Mouse (Mus musculus): ENCODE results near the gene Cpne5. TPM values are rescaled to one million over a fixed set of nuclear protein-coding genes. Genes with fewer than 3 reads are reported as not detected.

Cpne5 gene
- polyA plus RNA-seq, 1 experiment from 2014 or later: 15.0 TPM

DNA sequence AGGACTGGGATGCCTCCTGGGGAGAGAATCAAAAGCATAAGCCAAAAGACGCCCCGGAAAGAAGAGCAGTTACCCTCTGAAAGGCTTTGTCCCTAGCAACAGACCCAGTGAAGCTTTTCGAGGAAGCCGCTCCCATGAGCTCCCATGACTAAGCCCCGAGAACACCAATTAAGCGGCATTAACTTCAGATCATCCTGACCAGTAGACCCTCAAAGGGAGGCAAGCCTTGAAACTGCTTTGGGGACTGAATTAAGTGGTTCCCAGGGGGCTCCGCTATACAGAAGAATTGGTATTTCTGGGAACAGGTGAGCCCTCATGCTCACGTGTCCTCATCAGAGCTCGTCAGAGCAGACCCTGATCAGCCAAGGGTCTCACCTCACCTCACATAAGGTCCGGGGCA is 23.3 kb downstream of the Cpne5 start:
- ATAC-seq (ENCODE audit: insufficient number of reproducible peaks, insufficient read depth, low FRiP score, low read depth): no peak
- H3K36me3 ChIP-seq (ENCODE audit: control insufficient read depth, insufficient read depth, low read length): no peaks in the 10 kb centered on the region
- WGBS: 69% methylated on average over 10 of the region's 10 CpGs

DNA sequence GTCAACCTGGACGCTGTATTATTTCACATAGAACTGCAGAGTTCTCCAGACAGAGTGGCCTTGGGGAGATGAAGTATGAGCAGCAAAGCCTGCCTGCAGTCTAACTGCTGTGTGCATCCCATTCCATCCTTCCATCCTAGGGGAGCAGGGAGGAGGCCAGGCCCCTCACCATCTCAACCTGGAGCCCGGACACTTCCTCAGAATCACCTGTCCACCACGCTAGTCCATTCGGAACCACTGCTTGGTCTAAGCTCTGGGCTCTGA is 23.8 kb downstream of the Cpne5 start:
- Histone ChIP-seq H3K27ac (ENCODE audit: low read length) (no peak overlapping the region), H3K36me3 (ENCODE audit: control insufficient read depth, insufficient read depth, low read length) (no peaks in the 10 kb centered on the region), H3K4me1 (ENCODE audit: control insufficient read depth, insufficient read depth, low read length) (peaks cover 8% of the 10 kb centered on the region; the same call in 1 of the 2 replicates), H3K9ac (replicated peaks; ENCODE audit: low read depth, low read length) (no peak overlapping the region), H3K27me3 (ENCODE audit: control insufficient read depth, insufficient read depth, low read length) (no peaks in the 10 kb centered on the region), H3K4me2 (replicated peaks; ENCODE audit: low read depth, low read length) (no peak overlapping the region), H3K4me3 (ENCODE audit: low read depth, low read length) (no peak overlapping the region), H3K9me3 (ENCODE audit: control insufficient read depth, low read depth, low read length) (no peaks in the 10 kb centered on the region)
- WGBS: 66% methylated on average over 4 of the region's 4 CpGs
- no peak for ATAC-seq (ENCODE audit: insufficient number of reproducible peaks, insufficient read depth, low FRiP score, low read depth)

More for the DNA sequence above, 23.3 kb downstream of the Cpne5 start:
- Histone ChIP-seq H3K27me3 (ENCODE audit: control insufficient read depth, insufficient read depth, low read length) (no peaks in the 10 kb centered on the region), H3K4me3 (ENCODE audit: low read depth, low read length) (no peak overlapping the region), H3K4me2 (replicated peaks; ENCODE audit: low read depth, low read length) (no peak overlapping the region), H3K4me1 (ENCODE audit: control insufficient read depth, insufficient read depth, low read length) (peaks cover 8% of the 10 kb centered on the region; the same call in 1 of the 2 replicates), H3K27ac (ENCODE audit: low read length) (no peak overlapping the region), H3K9me3 (ENCODE audit: control insufficient read depth, low read depth, low read length) (no peaks in the 10 kb centered on the region), H3K9ac (replicated peaks; ENCODE audit: low read depth, low read length) (no peak overlapping the region)

DNA sequence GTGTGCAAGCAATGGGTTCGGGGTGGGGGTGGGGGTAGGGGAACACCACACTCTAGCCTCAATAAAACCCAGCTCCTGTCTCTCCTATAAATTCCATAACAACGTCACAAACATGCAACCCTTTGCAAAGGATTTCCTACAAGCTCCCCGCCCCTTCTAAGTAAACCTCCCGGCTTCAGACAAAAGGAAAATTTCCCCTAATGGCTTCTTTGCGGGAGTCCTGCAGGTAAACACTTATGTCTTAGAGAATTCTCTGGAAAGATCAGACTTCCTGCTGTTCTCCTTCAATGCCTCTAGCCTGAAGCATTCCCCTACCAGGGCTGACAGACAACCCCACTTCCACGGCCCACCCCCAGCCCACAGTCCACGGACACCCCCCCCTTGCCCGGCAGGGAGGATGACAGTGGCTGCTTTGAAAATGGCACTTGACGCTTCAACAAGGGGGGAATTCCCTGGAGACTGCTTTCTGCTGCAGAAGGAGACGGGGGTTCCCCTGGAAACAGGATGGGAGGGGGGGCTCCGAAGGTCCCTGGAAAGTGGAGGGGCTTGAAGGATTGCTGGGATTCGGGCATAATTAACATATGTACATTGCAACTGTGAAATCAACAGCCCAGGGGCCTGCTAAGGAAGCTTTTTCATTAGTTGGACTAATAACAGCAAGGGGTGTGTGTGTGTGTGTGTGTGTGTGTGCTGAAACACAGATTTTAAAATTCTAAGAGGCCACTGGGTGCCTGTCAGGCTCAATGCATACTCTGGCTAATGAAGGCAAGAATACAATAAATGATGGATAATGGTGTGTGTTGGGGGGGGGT is 24.4 kb downstream of the Cpne5 start:
- H3K4me2 ChIP-seq (replicated peaks; ENCODE audit: low read depth, low read length): no peak overlapping the region
- H3K9me3 ChIP-seq (ENCODE audit: control insufficient read depth, low read depth, low read length): no peaks in the 10 kb centered on the region

DNA sequence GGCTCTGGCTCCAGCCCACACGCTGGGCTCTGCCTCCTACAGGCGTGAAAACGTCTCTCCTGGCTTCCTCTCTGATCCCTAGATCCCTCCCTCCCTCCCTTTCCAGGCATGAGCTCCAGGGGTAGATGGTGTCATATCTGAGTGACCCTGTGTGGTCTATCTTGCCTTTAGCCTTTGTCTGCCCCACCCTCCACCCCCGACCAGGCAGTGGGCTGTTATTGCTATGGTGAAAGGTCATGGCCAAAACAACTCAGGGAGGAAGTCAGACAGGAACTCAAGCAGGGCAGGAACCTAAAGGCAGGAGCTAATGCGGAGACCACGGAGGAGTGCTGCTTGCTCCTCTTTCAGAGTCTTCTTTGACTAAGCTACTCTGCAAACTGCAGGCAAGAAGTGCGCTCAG is 26.1 kb downstream of the Cpne5 start:
- WGBS: 39% methylated on average over 7 of the region's 7 CpGs
- H3K4me3 ChIP-seq (ENCODE audit: low read depth, low read length): no peak overlapping the region
- peaks cover 8% of the 10 kb centered on the region; the same call in 1 of the 2 replicates for H3K4me1 ChIP-seq (ENCODE audit: control insufficient read depth, insufficient read depth, low read length)
- H3K36me3 ChIP-seq (ENCODE audit: control insufficient read depth, insufficient read depth, low read length): no peaks in the 10 kb centered on the region
- no peak overlapping the region for H3K27ac ChIP-seq (ENCODE audit: low read length)
- H3K9ac ChIP-seq (replicated peaks; ENCODE audit: low read depth, low read length): no peak overlapping the region
- no peaks in the 10 kb centered on the region for H3K27me3 ChIP-seq (ENCODE audit: control insufficient read depth, insufficient read depth, low read length)
- H3K4me2 ChIP-seq (replicated peaks; ENCODE audit: low read depth, low read length): no peak overlapping the region
- ATAC-seq (ENCODE audit: insufficient number of reproducible peaks, insufficient read depth, low FRiP score, low read depth): no peak
- H3K9me3 ChIP-seq (ENCODE audit: control insufficient read depth, low read depth, low read length): no peaks in the 10 kb centered on the region

More for the DNA sequence above, 24.4 kb downstream of the Cpne5 start:
- H3K4me1 ChIP-seq (ENCODE audit: control insufficient read depth, insufficient read depth, low read length): peaks cover 8% of the 10 kb centered on the region; the same call in 1 of the 2 replicates
- no peak overlapping the region for H3K9ac ChIP-seq (replicated peaks; ENCODE audit: low read depth, low read length)
- no peaks in the 10 kb centered on the region for H3K27me3 ChIP-seq (ENCODE audit: control insufficient read depth, insufficient read depth, low read length)
- no peak for ATAC-seq (ENCODE audit: insufficient number of reproducible peaks, insufficient read depth, low FRiP score, low read depth)
- no peaks in the 10 kb centered on the region for H3K36me3 ChIP-seq (ENCODE audit: control insufficient read depth, insufficient read depth, low read length)
- no peak overlapping the region for H3K27ac ChIP-seq (ENCODE audit: low read length)
- H3K4me3 ChIP-seq (ENCODE audit: low read depth, low read length): no peak overlapping the region
- WGBS: 22% methylated on average over 12 of the region's 12 CpGs

DNA sequence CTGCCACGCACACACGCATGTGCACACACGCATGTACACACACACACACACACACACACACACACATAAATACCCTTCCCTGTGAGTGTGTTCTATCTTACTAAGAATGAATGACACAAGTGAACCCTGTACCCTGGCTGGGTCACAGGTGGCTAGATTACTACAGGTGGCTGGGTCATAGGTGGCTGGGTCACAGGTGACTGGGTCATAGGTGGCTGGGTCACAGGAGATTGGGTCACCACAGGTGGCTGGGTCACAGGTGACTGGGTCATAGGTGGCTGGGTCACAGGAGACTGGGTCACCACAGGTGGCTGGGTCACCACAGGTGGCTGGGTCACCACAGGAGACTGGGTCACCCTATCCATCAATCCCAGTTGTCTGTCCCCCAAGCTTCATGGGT is 27.9 kb downstream of the Cpne5 start:
- no peaks in the 10 kb centered on the region for H3K36me3 ChIP-seq (ENCODE audit: control insufficient read depth, insufficient read depth, low read length)
- no peak overlapping the region for H3K9ac ChIP-seq (replicated peaks; ENCODE audit: low read depth, low read length)
- 96% methylated on average over 3 of the region's 3 CpGs for WGBS
- no peak overlapping the region for H3K4me3 ChIP-seq (ENCODE audit: low read depth, low read length)
- H3K4me1 ChIP-seq (ENCODE audit: control insufficient read depth, insufficient read depth, low read length): peaks cover 8% of the 10 kb centered on the region; the same call in 1 of the 2 replicates
- no peak overlapping the region for H3K27ac ChIP-seq (ENCODE audit: low read length)
- H3K4me2 ChIP-seq (replicated peaks; ENCODE audit: low read depth, low read length): no peak overlapping the region
- ATAC-seq (ENCODE audit: insufficient number of reproducible peaks, insufficient read depth, low FRiP score, low read depth): no peak
- H3K9me3 ChIP-seq (ENCODE audit: control insufficient read depth, low read depth, low read length): no peaks in the 10 kb centered on the region
- H3K27me3 ChIP-seq (ENCODE audit: control insufficient read depth, insufficient read depth, low read length): no peaks in the 10 kb centered on the region

DNA sequence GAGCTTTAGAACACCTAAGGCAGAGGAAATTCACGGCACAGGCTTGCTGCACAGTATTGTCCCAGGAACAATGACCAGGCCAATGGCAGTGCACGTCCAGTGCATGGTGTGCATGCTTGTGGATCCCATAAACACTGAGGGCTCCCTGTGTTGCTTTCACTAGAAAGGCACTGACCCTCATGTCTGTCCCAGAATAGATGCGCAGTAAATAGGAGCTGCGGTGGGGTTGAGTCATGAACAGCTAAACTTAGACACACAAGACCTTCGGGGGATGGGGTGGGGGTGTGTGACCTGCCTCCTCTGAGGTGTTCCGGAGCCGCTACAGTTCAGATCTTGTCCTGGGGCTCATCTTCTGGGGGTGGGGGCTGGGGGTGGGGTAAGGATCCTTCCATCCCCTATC is 31.9 kb downstream of the Cpne5 start:
- no peaks in the 10 kb centered on the region for H3K4me1 ChIP-seq (ENCODE audit: control insufficient read depth, insufficient read depth, low read length)
- no peaks in the 10 kb centered on the region for H3K27me3 ChIP-seq (ENCODE audit: control insufficient read depth, insufficient read depth, low read length)
- no peak for ATAC-seq (ENCODE audit: insufficient number of reproducible peaks, insufficient read depth, low FRiP score, low read depth)
- no peak overlapping the region for H3K4me2 ChIP-seq (replicated peaks; ENCODE audit: low read depth, low read length)
- WGBS: 82% methylated on average over 7 of the region's 7 CpGs
- H3K36me3 ChIP-seq (ENCODE audit: control insufficient read depth, insufficient read depth, low read length): no peaks in the 10 kb centered on the region
- no peak overlapping the region for H3K9ac ChIP-seq (replicated peaks; ENCODE audit: low read depth, low read length)
- no peaks in the 10 kb centered on the region for H3K9me3 ChIP-seq (ENCODE audit: control insufficient read depth, low read depth, low read length)
- H3K4me3 ChIP-seq (ENCODE audit: low read depth, low read length): no peak overlapping the region
- H3K27ac ChIP-seq (ENCODE audit: low read length): no peak overlapping the region

DNA sequence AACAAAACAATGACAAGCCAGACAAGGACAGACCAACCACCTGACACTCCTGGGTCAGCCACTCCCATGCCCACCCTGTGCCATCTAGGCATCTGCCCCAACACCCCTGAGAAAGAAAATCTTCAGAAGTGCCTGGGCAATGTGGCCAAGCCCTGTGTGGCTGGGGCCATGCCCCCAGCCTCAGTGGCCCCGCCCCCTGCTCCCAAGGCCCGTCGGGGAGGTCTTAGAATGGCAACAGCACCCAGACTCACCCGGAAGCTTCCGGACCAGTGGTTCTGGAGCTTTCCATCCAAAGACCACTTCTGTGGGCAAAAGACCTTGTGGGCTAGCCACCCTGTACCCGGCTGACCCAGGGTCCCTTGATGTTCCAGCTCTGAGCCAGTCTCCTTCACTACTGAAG is 35.4 kb downstream of the Cpne5 start:
- no peak overlapping the region for H3K9ac ChIP-seq (replicated peaks; ENCODE audit: low read depth, low read length)
- no peak overlapping the region for H3K4me2 ChIP-seq (replicated peaks; ENCODE audit: low read depth, low read length)
- no peak for ATAC-seq (ENCODE audit: insufficient number of reproducible peaks, insufficient read depth, low FRiP score, low read depth)
- no peak overlapping the region for H3K4me3 ChIP-seq (ENCODE audit: low read depth, low read length)
- no peaks in the 10 kb centered on the region for H3K9me3 ChIP-seq (ENCODE audit: control insufficient read depth, low read depth, low read length)
- no peaks in the 10 kb centered on the region for H3K27me3 ChIP-seq (ENCODE audit: control insufficient read depth, insufficient read depth, low read length)
- H3K36me3 ChIP-seq (ENCODE audit: control insufficient read depth, insufficient read depth, low read length): no peaks in the 10 kb centered on the region
- WGBS: 83% methylated on average over 6 of the region's 6 CpGs
- H3K4me1 ChIP-seq (ENCODE audit: control insufficient read depth, insufficient read depth, low read length): peaks cover 8% of the 10 kb centered on the region; the same call in 1 of the 2 replicates
- no peak overlapping the region for H3K27ac ChIP-seq (ENCODE audit: low read length)

DNA sequence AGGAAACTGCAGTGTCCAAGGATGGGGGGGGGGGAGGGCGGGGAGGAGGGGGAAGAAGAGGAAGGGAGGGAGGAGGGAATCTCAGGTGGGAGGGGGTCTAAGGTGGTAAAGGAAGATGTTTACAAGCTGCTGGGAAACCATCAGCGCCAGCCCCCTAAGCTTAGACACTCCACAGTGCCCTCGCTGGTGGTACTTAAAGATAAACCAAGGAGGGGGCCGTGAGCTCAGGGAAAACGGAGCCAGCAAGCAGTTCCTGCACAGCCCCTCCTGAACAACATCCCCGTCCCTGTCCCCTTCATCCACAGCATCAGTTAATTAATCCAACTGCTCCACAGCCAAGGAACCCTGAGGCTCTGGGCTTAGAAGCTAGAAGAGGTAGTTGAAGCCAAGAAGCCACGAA is 38.1 kb downstream of the Cpne5 start:
- H3K9ac ChIP-seq (replicated peaks; ENCODE audit: low read depth, low read length): no peak overlapping the region
- no peaks in the 10 kb centered on the region for H3K9me3 ChIP-seq (ENCODE audit: control insufficient read depth, low read depth, low read length)
- H3K4me2 ChIP-seq (replicated peaks; ENCODE audit: low read depth, low read length): no peak overlapping the region
- H3K27me3 ChIP-seq (ENCODE audit: control insufficient read depth, insufficient read depth, low read length): no peaks in the 10 kb centered on the region
- peaks cover 8% of the 10 kb centered on the region; the same call in 1 of the 2 replicates for H3K4me1 ChIP-seq (ENCODE audit: control insufficient read depth, insufficient read depth, low read length)
- H3K27ac ChIP-seq (ENCODE audit: low read length): no peak overlapping the region
- no peak overlapping the region for H3K4me3 ChIP-seq (ENCODE audit: low read depth, low read length)
- WGBS: 33% methylated on average over 6 of the region's 7 CpGs
- no peaks in the 10 kb centered on the region for H3K36me3 ChIP-seq (ENCODE audit: control insufficient read depth, insufficient read depth, low read length)
- no peak for ATAC-seq (ENCODE audit: insufficient number of reproducible peaks, insufficient read depth, low FRiP score, low read depth)

All from stomach, embryonic 14.5 days (tissue).